Mouse (Mus musculus) ovary, postnatal 36 days (tissue): Measurements from ENCODE around the gene Nup98.

Experiments used
- DNase-seq: peaks from one replicate; pipeline ENCODE4 v3.0.0; 2022; ENCODE audit warnings: low spot score, mixed read lengths

Gene Nup98

DNA sequence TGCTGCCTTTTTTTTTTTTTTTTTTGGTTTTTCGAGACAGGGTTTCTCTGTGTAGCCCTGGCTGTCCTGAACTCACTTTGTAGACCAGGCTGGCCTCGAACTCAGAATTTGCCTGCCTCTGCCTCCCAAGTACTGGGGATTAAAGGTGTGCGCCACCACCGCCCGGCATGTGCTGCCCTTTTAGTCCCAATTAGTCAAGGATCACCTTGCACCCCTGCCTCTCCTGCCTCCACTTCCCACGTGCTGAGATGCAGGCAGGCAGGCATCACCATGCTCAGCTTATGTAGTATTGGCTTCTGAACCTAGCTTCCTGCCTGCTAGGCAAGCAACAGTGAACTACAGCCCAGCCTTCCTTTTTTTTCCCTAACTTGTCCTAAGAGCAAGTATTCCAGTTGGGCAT, 92.6 kb downstream of the Nup98 start:
- DNase-seq, result no peak

DNA sequence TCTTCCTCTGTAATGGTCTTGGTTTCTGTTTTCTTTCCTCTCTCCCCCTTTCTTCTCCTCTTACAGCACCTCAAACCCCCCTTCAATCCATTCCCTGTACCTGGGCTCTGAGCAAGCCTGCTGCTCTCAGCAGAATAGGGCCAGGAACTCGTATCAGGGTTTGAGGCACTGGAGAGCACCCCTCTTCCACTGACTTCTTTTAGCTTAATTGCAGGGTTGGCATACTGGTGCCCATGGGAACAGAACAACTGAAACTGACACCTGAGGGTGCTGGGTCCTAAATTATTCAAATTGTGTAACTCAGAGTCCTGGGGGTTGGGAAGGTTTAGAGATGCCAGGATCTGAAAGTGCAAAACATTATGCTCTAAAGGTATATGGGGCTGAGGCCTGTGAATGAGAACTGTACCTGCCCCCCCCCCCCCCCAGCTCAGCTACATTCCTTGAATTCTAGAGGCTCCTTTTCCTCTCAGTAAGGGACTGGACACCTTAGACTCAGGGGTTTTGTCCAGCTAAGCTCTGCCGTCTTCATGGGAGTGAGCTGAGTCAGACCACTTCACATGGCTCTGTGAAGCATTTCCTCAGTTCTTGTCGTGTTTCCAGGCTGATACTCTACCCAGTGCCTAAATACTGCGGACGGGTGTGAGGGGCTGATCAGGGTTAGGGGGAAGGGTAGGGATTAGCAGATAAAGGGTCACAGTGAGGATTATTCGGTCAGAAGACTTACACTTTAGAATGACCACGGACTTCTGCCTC, 93.2 kb downstream of the Nup98 start, which contains the start of gene Chrna10:
Gene Chrna10 (minus strand): TSS at position 250 of the 753 bp plus-strand sequence.
- no peak for DNase-seq

DNA sequence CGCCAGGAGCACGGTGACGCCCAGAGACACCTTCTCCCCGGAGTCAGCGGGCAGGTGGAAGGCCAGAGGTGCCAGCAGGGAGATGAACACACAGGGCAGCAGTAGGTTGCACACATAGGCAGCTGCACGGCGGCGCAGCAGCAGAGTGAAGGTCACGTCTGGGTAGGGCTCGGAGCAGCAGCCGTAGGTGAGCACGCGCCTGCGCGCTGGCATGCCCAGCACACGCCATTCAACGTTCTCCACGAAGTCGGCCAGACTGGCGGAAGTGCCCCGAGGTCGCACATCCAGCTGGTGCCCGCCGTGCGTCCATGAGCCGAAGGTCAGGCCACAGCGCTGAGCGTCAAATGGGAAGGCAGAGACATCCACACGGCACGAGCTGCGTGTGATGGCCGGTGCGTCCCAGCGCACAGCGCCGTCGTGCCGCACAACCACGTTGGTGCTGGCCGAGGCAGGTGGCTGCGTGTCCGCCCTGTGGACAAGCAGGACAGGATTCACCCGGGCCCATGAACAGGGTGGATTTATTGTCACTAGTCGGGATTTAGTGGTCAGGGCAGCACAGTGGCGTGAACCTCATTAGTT, 96.7 kb downstream of the Nup98 start:
- no peak for DNase-seq

DNA sequence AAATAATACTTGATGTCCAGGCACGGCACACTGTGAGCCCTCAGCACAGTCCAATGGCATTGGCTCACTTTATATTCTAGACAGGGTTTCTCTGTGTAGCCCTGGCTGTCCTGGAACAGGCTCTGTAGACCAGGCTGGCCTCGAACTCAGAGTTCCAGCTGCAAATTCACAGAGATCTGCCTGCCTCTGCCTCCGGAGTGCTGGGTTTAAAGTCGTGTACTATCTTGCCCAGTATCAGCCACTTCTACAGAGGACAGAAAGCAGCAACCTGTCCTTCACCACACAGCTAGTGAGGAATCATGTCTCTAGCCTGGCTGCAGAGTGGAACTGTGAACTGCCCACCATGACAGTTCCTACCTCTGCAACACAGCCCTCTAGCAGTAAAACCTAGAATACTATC, 100.2 kb downstream of the Nup98 start:
- no peak for DNase-seq

DNA sequence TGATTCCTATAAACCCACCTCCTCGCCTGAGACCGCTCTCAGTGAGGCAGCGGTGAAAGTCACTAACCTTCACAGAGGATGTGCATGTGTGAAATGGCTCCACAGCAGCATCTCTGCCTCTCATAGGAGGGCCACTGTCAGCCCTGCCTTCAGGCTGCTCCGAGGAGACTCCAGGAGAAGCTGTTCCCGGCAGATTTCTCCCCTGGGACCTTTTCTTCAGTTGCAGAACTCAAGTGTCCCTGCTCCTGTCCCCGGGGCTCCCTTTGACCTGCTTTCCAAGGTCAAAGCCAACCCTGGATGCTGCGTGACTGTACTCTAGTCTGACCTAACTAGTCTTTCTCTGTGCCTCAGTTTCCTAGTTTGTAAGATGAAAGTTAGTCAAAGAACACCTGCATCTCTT, 100.8 kb downstream of the Nup98 start, which contains the start of gene Art5:
Gene Art5 (minus strand): TSS at position 319 of the 400 bp plus-strand sequence.
- no peak for DNase-seq

DNA sequence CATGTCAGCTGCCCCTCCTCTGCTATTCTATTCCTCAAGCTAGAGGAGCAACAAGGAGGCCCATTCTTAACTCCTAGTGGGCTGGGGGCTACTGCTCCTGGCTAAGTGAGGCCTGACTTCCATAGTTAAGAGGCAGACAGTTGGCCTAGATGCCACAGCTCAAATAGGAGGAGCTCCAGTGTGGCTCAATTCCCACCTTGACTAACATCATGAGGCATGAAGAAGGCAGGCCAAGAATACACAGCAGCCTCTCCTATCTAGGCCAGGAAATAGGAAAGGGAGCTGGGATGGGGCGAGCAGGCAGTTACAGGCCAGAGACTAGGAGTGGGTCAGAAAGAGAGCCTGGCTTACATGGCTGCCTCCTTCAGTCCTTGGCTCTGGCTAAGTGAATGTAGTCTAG, 101.8 kb downstream of the Nup98 start:
- DNase-seq, result no peak

DNA sequence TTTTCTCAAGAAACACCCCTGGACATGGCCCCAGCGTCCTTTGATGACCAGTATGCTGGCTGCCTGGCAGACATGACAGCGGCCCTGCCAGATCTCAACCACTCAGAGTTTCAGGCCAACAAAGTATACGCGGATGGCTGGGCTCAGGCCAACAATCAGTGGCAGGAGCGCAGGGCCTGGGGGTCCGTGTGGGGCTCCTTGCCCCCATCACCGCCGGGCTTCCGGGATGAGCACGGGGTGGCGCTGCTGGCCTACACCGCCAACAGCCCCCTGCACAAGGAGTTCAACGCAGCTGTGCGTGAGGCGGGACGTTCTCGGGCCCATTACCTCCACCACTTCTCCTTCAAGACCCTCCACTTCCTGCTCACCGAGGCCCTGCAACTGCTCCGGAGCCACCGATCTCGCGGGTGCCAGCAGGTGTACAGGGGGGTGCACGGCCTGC, 103.3 kb downstream of the Nup98 start:
- DNase-seq, result peak; percentile 27

- DNase-seq, result no peak
These were observed 105.8 kb downstream of the Nup98 start for GRCm38 (mm10) chr7:102104126-102104525.

- no peak for DNase-seq
These were observed 106.4 kb downstream of the Nup98 start for GRCm38 (mm10) chr7:102103555-102103954.

DNA sequence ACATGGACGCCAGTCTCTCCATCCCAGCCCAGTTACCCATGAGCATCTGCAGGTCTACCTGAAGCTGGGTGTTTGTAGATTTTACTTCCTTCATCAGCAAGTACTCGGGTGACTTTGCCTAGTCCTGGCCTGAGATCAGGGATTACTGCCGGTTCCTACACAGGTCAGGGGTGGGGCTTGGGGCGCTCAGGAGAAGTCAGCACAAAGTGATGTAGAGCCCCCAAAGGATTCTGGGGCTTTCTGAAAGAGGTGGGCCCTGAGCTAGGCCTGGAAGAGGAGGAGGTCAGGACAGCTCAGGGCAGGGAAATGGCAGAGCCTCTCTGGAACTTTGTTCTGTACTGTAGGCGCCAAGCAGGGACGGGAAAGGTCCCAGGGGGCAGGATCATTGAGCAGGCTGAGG, 107.3 kb downstream of the Nup98 start:
- DNase-seq, result no peak

DNA sequence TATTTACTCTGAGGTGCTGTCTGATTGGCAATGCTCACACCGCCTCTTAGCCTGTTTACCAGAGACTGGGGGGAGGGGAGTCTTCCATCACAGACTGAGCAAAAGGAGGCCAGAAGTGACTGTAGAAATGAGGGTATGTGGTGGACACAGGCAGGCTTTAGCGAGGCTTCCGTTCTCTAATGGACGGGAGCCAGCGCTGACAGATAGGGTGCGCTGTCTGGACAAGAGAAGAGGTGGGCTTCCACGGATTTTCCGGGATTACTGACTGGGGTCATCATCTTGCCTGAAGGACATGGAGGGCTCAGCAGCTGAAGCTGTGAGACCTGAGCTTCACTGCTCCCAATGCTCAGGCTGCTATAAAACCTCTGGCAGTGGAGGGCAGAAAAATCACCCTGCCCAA, 107.7 kb downstream of the Nup98 start:
- DNase-seq, result no peak

DNA sequence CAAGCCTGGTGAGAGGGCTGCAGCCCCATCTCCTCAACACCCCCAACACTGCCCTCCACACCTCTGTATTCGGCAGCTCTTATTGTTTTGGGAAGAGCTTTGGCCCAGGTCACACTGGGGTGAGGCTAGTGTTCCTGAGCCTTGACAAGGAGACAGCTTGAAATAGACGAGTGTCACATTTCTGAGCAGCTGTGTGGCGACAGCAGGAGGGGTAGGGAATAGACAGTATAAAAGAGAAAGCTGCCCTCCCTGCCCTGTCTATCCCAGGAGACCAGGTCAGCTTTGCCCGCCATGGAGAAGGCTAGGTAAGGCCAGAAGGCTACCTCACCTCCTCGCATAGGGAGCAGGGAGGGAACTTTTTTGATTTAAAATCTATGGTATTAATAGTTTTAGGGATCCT, 108.5 kb downstream of the Nup98 start, which contains the start of gene Art1:
Gene Art1 (plus strand): TSS at position 257 of the 400 bp plus-strand sequence.
- DNase-seq, result no peak

DNA sequence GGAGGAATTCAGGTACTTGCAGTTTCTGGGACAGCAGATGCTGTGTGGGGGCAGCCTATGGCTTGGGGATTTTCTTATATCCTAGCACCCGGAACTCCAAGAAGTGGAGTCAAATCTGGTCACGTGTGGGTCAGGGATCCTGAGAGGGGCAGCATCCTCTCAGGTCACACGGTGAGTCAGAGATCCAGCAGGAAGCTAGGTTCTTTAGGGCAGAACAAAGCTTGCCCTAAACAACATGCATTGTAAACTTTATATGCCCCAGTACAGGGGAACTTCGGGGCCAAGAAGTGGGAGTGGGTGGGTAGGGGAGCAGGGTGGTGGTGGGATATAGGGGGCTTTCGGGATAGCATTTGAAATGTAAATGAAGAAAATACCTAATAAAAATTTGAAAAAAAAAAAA, 109.1 kb downstream of the Nup98 start:
- no peak for DNase-seq

DNA sequence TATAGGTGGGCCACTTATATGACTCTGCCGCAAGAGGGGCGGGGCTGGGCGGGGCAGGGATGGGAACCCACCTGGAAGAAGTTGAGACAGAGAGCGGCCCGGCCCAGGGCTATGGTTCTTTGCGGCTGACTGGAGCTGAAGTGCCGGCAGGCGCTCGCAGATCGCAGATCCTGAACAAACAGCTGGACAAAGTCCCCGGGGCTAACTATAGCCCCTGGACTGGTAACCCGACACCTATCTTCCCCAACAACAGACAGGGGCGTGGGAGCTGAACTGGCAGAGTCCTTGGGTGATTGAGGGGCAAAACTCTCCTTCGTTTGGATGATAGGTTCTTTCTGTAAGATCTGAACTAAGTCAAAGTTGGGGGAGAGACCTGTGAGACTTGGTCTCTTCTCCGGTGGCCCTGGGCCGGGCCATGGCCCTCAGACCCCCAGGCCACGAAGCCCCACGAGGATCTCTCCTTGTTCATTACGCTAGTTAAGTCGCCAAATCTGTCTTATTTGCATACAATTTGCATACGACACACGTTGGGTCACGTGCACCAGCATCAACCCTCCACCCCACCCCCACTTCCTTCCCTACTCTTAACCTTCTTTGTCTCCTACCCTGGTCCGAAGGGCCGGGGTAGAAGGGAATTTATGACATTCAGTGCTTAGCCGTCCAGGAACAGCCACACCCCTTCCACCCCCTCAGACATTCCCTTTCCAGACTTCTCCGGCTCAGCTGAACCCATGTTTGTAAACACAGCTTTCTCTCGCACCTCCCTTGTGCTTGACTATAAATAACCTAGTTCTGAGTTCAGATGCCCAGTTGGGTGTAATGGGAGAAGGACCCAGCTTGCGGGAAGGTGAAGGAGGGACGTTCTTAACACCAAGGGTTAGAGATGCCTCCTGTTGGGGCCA, 110.0 kb downstream of the Nup98 start:
- DNase-seq, result no peak

DNA sequence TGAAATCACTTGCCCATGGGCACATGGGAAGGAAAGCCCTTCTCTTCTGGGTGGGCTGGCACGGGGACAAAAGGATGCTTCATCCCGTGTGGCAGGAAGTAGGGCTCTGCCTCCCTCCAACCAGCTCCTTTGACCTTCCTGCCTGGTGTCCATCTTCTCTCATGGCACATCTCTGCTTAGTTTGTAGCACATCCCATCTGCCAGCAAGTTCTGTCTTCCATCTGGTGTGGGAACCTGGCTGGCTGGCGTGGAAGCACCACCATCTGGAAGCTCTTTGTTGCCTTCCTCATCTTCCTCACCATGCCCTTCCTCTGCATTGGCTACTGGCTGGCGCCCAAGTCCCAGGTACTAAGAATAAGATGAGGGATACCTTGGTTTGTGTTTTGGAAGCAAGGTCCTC, 122.6 kb downstream of the Nup98 start:
- no peak for DNase-seq

GRCm38 (mm10) chr7:102084041-102084696, 125.8 kb downstream of the Nup98 start:
- DNase-seq, result no peak

DNA sequence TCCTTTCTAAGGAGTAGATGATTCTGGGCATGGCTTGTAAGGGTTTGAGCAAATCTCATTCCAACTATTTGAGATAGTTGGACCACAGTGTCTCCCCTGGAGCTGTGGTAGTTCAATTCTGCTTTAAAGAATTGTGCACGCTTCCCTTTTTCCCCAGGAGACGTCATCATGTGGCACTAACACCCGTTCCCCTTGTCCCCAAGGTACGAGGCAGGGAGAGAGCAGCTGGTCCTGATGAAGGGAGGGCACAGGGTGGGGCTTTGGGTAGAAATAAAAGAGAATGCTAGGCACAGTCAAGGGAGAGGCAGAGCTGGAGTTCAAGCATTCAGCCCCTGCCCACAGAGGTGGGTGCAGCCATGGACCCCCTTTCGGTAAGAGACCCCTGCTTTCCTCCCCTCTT, 127.2 kb downstream of the Nup98 start, which contains the start of gene Trpc2:
Gene Trpc2 (plus strand): TSS at position 301 of the 400 bp plus-strand sequence.
- no peak for DNase-seq

GRCm38 (mm10) chr7:102081784-102082183, 128.2 kb downstream of the Nup98 start:
- DNase-seq, result no peak

- DNase-seq, result no peak
These were observed 129.7 kb downstream of the Nup98 start for GRCm38 (mm10) chr7:102080311-102080710.

DNA sequence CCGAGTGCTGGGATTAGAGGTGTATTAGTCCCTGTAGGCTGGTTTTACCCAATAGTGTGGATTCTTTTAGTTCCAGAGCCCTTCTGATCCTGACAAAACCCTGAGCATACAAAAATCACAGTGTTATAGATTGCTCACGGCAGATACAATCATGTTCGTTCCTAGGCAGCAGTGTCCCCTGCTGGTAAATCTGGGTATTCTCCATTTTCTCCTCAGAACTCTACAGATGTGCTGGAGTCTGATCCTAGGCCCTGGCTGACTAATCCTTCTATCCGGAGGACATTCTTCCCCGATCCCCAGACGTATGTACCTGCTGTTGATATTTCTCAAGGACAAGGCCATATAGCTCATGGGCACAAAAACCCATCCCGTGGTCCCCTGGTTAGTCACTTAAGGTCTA, 131.5 kb downstream of the Nup98 start:
- no peak for DNase-seq

- no peak for DNase-seq
These were observed 133.2 kb downstream of the Nup98 start for GRCm38 (mm10) chr7:102076714-102077296.
